Mouse (Mus musculus): Measurements from ENCODE around the gene BC034090. TPM values are rescaled to one million over a fixed set of nuclear protein-coding genes. Genes with fewer than 3 reads are reported as not detected.
"Not testable (repeated sequence)": the region's sequence is repeated elsewhere in the genome, so short reads cannot be mapped to it uniquely, and the experiment has no call there.

The BC034090 gene
- 1 to 10 TPM; 6.0 to 8.5 TPM for total RNA-seq (2021)
- long read RNA-seq, experiment 1, partial matches to known transcripts: 2 of 7 reads
- long read RNA-seq, experiment 1, other reads (novel, unspliced or antisense): 5 of 7 reads
- long read RNA-seq, experiment 2, partial matches to known transcripts: 3 of 4 reads
- long read RNA-seq, experiment 2, other reads (novel, unspliced or antisense): 0 of 4 reads

- no peak for DNase-seq (ENCODE audit: low spot score in 2 of 2)
- intact Hi-C loops (cut with DNase I): no loop called here
Observed at GRCm38 (mm10) chr1:155243797-155244770, at the start of gene BC034090. TSS of gene BC034090 (minus strand) at chr1:155244444.

GRCm38 (mm10) chr1:155293446-155293845 lies 49.2 kb upstream of the BC034090 start:
- peak; percentile 76 to 86 for DNase-seq (ENCODE audit: low spot score in 2 of 2)
- intact Hi-C loops (cut with DNase I): loop anchor here (5.0 kb wide), 2 partner anchors 124 to 224 kb away; partner anchors contain the start of gene Xpr1

GRCm38 (mm10) chr1:155289411-155289810 lies 45.2 kb upstream of the BC034090 start:
- no peak for DNase-seq (ENCODE audit: low spot score in 2 of 2)
- intact Hi-C loops (cut with DNase I): no loop called here

- intact Hi-C loops (cut with DNase I): no loop called here
- DNase-seq (ENCODE audit: low spot score in 2 of 2): no peak
Observed at GRCm38 (mm10) chr1:155288033-155288432, 43.8 kb upstream of the BC034090 start.

- intact Hi-C loops (cut with DNase I): loop anchor here (5.0 kb wide), 1 partner anchor 497 kb away; no protein-coding TSS in a partner anchor
- no peak for DNase-seq (ENCODE audit: low spot score in 2 of 2)
Observed at GRCm38 (mm10) chr1:155283808-155284207, 39.6 kb upstream of the BC034090 start.

- intact Hi-C loops (cut with DNase I): loop anchor here (2.0 to 5.0 kb wide), 3 partner anchors 62 to 494 kb away; no protein-coding TSS in a partner anchor
- DNase-seq (ENCODE audit: low spot score in 2 of 2): peak; percentile 84 to 86
Observed at GRCm38 (mm10) chr1:155281003-155281793, 37.0 kb upstream of the BC034090 start.

GRCm38 (mm10) chr1:155280306-155280705 lies 36.1 kb upstream of the BC034090 start:
- no peak for DNase-seq (ENCODE audit: low spot score in 2 of 2)
- intact Hi-C loops (cut with DNase I): loop anchor here (2.0 to 5.0 kb wide), 3 partner anchors 62 to 493 kb away; no protein-coding TSS in a partner anchor

GRCm38 (mm10) chr1:155276381-155277033 lies 32.3 kb upstream of the BC034090 start:
- intact Hi-C loops (cut with DNase I): no loop called here
- no peak for DNase-seq (ENCODE audit: low spot score in 2 of 2)

GRCm38 (mm10) chr1:155275793-155276192 lies 31.5 kb upstream of the BC034090 start:
- intact Hi-C loops (cut with DNase I): no loop called here
- no peak for DNase-seq (ENCODE audit: low spot score in 2 of 2)

- intact Hi-C loops (cut with DNase I): no loop called here
- no peak for DNase-seq (ENCODE audit: low spot score in 2 of 2)
Observed at GRCm38 (mm10) chr1:155274976-155275375, 30.7 kb upstream of the BC034090 start.

GRCm38 (mm10) chr1:155272953-155273352 lies 28.7 kb upstream of the BC034090 start:
- no peak for DNase-seq (ENCODE audit: low spot score in 2 of 2)
- intact Hi-C loops (cut with DNase I): no loop called here

- intact Hi-C loops (cut with DNase I); DNase-seq (ENCODE audit: low spot score in 2 of 2): not testable (repeated sequence)
Observed at GRCm38 (mm10) chr1:155262496-155262895, 18.3 kb upstream of the BC034090 start.

- intact Hi-C loops (cut with DNase I): no loop called here
- no peak for DNase-seq (ENCODE audit: low spot score in 2 of 2)
Observed at GRCm38 (mm10) chr1:155254309-155254708, 10.1 kb upstream of the BC034090 start.

GRCm38 (mm10) chr1:155253126-155253525 lies 8.9 kb upstream of the BC034090 start:
- no peak for DNase-seq (ENCODE audit: low spot score in 2 of 2)

GRCm38 (mm10) chr1:155252631-155253121 lies 8.4 kb upstream of the BC034090 start:
- no peak for DNase-seq (ENCODE audit: low spot score in 2 of 2)
- intact Hi-C loops (cut with DNase I): no loop called here

More at GRCm38 (mm10) chr1:155253126-155253525, 8.9 kb upstream of the BC034090 start:
- intact Hi-C loops (cut with DNase I): no loop called here

- intact Hi-C loops (cut with DNase I): no loop called here
- DNase-seq (ENCODE audit: low spot score in 2 of 2): no peak
Observed at GRCm38 (mm10) chr1:155251596-155251995, 7.4 kb upstream of the BC034090 start.

GRCm38 (mm10) chr1:155250531-155251135 lies 6.4 kb upstream of the BC034090 start:
- no peak for DNase-seq (ENCODE audit: low spot score in 2 of 2)

GRCm38 (mm10) chr1:155249896-155250295 lies 5.7 kb upstream of the BC034090 start:
- no peak for DNase-seq (ENCODE audit: low spot score in 2 of 2)
- intact Hi-C loops (cut with DNase I): no loop called here

More at GRCm38 (mm10) chr1:155250531-155251135, 6.4 kb upstream of the BC034090 start:
- intact Hi-C loops (cut with DNase I): no loop called here
